Mouse (Mus musculus) bone marrow, adult 2 months (tissue): ENCODE results near the gene Ptprt.

Source experiments
- CTCF ChIP-seq: fragments of 200-500 bp; IDR thresholded peaks from 2 replicates; pipeline ENCODE4 v1.5.1; 2011; ENCODE audit warnings: low read length, control low read depth; ENCODE audit not compliant: control insufficient read depth, insufficient read depth
- POLR2A ChIP-seq: fragments of 200-500 bp; IDR thresholded peaks from 2 replicates; pipeline ENCODE4 v1.6.1; 2011; ENCODE audit warnings: low read depth, mild to moderate bottlenecking, control low read depth, low read length, borderline replicate concordance; ENCODE audit not compliant: control insufficient read depth

DNA sequence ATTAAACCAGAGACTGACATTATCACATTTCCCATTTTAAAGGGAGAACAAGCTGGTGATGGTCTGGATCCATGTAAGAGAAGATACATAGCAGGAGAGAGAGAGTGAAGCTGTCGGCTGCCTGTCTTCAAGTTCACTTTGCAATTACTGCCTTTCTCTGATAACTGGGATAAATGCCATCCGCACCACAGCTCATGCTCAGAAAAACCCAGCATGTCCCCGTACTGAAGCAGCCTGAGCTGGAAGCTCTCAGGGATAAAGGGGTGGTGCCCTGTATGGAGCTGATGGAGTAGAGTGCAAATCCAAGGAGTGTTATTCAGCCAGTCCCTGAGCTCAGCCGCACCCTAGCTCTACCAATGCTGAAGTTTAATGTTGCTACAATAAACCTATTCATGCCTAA is 825.9 kb downstream of the Ptprt start:
- TF ChIP-seq CTCF, result no peak
- TF ChIP-seq POLR2A, result no peak
